Mouse (Mus musculus) inflammation-experienced regulatory T-cells, adult 6 months (primary cell): ENCODE data around the gene Sri. TPM values are rescaled to one million over a fixed set of nuclear protein-coding genes. Genes with fewer than 3 reads are reported as not detected.

Source experiments
- ATAC-seq: one replicate; pipeline ENCODE4 v1.8.0; 2017
- polyA plus RNA-seq, 3 experiments: library from polyadenylated mRNA; unstranded; fragments of 100-300 nt; shearing (Covaris generic); gene quantifications; one replicate each; pipeline ENCODE4 v1.2.1; 2017

The Sri gene
- polyA plus RNA-seq, 3 experiments from 2014 or later = 611 to 730 (median 644) TPM

GRCm38 (mm10) chr5:8112246-8112645 lies 66.4 kb downstream of the Sri start:
- ATAC-seq = no peak

- no peak for ATAC-seq
Measured at GRCm38 (mm10) chr5:8116561-8117168, 70.8 kb downstream of the Sri start.

Other genes starting within 250 kb of the Sri start
- not detected for gene Steap4, start 85.6 kb upstream of the Sri start, polyA plus RNA-seq